Mouse (Mus musculus) urinary bladder, postnatal 10 days (tissue): ENCODE results near the gene Unkl.
A peak's percentile ranks its signal among the peaks of the same experiment; 100 is the strongest.

Source experiments
- DNase-seq: peaks from one replicate; pipeline ENCODE4 v3.0.0; 2022; ENCODE audit warnings: low spot score

Unkl gene

DNA sequence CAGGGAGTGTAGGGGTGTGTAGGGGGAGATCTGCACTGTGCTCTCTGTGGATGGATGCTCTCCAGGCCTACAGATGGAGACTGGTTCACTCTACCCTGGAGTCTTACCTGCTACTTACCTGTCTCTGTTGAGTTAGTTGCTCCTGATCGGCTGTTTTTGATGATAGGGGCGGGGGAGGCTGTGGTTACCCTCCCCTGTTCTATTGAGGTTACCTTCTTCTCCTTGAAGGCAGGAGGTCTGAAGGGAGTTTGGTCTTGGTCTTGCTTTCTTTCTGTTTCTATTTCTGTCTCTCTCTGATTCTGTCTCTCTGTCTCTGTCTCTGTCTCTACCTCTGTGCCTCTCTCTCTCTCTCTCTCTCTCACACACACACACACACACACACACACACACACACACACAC, 66.9 kb downstream of the Unkl start:
- DNase-seq, result no peak

DNA sequence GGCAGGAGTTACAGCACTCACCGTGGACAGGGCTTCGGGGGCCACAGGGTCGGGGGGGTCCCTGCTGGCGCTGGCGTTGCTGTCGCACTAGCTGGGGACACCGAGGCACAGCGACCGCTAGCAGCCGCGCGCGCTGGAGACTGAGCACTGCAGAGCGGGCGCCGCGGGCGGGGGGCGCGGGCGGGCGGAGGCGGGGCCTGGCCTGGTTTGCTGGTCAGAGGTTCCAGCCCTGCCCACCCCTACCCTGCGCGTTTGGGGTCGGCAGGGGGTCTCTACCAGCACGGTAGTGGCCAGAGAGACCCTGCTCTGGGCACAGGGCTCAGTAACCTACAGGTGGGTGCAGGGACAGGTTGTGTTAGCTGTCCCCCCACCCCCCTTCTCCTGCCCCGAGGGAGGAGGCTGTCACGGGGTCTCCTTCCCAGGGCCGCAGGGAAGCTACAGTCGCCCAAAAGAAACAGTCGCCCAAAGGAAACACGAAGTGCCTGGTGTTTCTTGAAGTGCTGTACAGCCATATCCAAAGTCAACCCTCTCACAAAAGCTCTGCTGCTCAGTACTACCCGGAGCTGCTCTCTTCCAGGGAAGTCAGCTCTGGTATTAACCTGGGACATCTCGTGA, 68.0 kb downstream of the Unkl start, which contains the start of gene Baiap3:
TSS of gene Baiap3 (minus strand) at position 225 of the 615 bp plus-strand sequence.
- DNase-seq, result no peak

DNA sequence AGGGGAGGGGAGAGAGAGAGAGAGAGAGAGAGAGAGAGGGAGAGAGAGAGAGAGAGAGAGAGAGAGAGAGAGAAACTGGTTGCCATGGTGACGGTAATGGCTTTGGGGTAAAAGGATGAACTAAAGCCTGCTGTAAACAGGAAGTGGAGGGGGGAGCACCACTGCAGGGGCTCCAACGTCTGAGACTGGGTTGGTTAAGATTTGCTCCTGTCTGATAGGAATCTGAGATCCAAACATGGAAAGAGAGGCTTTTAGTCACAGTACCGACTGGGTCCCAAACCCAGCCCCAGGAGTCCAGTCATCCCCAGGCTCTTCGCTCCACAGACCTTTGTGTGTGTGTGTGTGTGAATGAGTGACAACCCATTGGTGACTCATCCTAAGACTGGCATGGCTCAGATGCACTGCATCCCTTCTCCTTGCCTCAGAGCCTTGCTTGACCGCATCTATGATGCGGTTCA, 69.6 kb downstream of the Unkl start:
- no peak for DNase-seq

DNA sequence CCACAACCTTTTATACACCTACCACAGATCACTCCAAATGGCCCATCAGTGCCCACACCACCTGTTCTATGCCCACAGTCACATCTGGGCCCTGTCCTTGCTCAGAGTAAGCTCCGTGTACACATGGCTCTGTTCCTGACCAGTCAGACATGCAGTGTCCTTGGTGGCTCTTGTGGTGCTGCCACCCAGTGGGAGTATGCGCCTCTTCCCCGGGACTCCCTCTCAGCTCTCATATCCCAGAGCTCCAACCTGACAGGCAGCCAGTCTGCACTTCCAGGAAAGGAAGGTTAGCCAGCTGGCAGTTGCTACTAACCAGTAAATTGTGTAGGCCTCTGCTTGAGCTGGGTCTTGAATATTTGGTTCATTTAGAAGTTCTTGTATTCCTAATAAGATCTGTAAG, 76.3 kb downstream of the Unkl start:
- DNase-seq, result no peak

DNA sequence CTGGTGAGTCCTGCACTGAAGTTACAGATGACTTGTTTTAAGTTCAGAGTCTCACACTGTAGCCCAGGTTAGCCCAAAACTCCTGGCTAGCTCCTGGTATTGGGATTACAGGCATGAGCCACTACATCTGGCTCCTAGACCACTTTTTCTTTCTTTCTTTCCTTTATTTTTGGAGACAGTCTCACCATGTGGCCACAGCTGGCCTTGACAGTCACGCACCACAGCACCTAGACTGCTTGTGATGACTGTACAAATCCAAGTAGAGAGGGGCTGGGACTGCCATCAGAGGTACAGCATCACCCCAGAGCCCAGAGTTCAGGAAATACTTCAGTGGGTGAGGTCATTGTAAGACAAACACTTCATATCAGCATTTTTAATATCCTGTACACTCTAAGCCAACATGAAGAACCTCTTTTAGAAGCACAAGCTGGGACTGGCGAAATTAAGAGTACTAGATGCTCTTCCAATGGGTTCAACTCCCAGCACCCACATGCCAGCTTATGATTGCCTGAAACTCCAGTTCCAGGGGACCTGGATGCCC, 82.7 kb downstream of the Unkl start:
- DNase-seq, result no peak

DNA sequence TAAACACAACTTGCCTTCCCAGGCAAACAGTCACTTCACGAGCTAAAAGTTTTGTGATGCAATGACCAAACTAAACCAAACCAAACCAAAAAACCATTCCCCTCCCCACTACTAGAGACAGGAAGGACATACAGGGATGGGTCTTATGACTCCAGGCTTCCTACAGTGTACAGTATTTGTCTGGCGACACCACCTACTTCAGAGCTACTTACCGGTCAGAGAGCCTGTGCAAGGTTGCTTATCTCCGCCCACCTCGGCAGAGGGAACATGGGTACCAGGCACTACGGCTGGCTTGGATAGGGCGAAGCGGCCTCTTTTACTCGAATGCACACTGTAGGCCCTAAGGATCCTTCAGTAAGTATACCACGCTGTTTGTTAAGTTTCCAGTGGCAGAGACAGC, 84.1 kb downstream of the Unkl start:
- DNase-seq, result no peak

DNA sequence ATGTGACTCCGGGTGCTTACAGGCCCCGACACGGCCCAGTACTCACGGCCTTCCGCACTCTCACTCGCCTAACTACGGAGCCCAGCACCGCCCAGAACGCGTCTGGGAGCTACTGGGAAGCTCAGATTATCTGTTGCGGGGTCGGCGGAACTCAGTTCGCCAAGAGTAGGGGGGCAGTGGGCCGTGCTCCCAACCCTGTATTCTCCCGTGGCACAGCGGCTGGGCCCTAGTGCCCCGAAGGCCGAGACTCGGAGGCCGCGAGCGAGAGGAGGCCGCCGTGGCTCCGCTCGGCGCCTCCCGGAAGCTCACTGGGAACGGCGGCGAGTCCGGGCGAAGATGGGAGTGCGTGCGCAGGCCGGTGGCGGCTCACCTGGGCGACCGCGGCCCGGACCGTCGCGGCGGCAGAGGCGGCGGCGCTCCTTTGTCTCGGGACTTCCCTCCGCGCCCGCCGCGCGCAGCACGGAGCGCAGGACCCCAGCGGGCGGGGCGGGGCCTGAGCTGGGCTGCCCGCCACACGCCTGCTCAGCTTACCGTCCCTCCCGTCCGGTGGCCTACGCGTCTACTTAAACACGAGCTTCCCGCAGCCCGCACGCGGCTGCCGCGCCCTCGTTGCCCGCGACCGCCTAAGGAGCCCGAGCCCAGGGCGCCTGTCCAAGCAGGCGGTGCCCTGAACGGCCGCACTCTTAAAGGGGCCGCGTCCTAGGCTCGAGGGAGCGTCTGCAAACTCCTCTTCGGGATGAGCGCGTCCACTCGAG, 84.9 kb downstream of the Unkl start:
- DNase-seq, result peak; percentile 54

DNA sequence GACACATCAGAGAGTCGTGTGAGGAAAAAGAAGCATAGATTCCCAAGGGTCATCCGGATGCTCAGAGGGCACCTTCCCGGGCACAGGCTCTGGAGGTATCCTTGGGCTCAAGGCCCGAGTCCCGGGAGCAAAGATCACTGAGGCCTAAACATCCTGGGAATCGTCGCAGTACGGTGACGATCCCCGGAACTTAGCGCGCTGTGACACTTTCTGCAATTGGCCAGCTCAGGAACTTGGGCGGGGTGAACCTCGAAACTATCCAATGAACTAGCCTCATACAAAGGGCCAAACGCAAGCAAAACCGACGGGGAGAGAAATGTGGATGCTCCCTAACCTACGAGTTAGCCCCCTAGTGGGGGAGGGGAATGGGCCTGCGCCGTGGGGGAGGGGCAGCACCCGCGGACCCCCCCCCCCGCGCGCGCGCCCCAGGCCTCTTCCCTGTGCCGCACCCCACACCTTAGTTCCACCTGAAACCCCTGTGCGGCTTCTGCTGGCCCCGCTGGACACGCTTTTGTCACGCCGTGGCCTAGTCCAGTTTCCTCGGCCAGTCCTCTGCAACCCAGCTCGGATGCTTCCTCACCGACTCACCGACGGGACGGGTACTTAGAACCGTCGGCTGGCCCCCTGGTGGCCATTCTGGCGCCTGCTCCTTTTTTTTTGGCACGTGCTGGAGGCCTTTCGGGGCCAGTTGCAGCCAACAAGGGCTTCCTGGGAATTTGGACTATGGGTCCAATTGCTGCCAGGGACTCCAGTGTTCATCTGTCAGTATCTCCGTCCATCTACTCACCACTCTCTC, 85.7 kb downstream of the Unkl start:
- DNase-seq, result peak; percentile 62

DNA sequence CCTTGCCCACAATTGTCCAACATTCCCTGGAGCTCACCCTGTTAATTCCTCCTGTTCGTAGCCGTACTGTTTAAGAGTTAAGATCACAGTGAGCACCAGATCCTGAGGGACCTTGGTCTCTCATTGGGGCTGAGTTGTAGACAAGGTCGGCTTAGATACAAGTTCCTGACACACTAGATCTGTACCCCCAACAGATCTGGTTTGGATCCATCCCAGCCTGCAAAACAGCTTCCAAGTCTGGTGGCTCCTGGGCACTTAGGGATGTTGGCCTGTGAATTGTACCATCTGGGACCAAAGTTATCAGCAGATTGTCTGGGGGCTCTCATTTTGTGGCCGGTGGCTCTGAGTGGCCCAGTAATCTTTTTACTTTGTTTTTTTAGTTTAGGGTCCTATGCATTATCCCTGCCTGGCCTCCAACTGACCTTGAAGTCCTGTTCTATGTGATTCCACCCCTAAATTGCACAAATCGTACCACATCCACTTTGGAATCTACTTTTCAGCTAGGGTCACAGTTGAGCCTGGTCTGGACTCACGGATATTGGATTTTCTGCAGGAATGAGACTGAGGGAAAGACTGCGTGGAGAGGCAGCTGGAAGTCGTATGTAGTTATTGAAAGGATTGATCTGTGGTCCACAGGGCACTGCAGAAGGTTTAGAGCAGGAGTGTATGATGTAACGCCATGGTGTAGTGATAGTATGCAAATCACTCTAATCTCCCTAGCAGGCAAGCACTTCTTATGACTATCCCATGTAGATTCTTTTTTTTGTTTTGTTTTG, 86.6 kb downstream of the Unkl start, which contains the start of gene Ube2i:
TSS of gene Ube2i (minus strand) at position 52 of the 776 bp plus-strand sequence.
- no peak for DNase-seq

DNA sequence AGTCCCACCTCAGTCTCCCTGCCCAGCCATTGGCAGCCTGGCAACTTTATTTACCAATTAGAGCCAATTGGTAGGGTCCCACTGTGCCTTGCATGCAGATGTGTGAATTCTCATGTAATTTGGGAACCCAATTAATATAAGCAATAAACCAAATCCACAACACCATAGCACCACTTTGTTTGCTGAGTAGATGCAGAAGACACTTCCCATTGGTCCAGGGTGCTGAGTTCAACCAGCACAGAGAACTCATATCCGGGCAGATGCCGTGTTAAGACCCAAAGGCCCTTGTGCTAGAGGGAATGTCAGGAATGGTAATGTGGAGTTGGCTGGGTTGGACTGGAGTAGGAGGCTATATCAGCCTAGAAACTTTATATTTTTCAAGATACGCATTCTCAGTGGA, 87.6 kb downstream of the Unkl start:
- no peak for DNase-seq

DNA sequence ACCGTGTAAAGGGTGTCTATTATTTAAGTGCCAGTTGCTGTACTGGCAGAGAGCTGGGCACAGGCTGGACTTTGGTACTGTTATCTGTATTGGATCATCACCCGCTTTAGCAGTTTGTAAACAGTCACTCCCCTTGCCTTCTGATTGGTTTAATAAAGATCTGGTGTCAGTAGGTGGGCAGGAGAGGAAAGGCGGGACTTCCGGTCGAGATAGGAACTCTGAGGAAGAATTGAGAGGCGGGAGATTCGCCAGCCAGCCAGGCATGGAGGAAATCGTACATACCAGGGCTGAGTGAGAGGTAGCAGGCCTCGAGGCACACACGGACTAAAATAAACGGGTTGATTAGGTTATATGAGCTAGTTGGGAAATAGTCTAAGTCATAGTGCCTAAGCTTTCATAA, 93.9 kb downstream of the Unkl start:
- DNase-seq, result no peak
